Mouse (Mus musculus): ENCODE results near the gene Lrrc57. TPM values are rescaled to one million over a fixed set of nuclear protein-coding genes. Genes with fewer than 3 reads are reported as not detected.

Lrrc57 gene
- polyA plus RNA-seq, 1 experiment from 2014 or later: 30.0 TPM

- no peak overlapping the region for H3K4me3 ChIP-seq (ENCODE audit: low read depth, low read length)
- no peaks in the 10 kb centered on the region for H3K36me3 ChIP-seq (ENCODE audit: control insufficient read depth, insufficient read depth, low read length)
- no peak overlapping the region for H3K4me2 ChIP-seq (ENCODE audit: low read length)
- H3K9ac ChIP-seq (ENCODE audit: low read depth, low read length): no peak overlapping the region
- no peak overlapping the region for H3K27ac ChIP-seq (ENCODE audit: low read length)
- no peaks in the 10 kb centered on the region for H3K4me1 ChIP-seq (ENCODE audit: control insufficient read depth, insufficient read depth, low read length)
- ATAC-seq: no peak
- no peaks in the 10 kb centered on the region for H3K9me3 ChIP-seq (replicated peaks; ENCODE audit: control insufficient read depth, low read length, poor library complexity, severe bottlenecking)
- no peaks in the 10 kb centered on the region for H3K27me3 ChIP-seq (ENCODE audit: control insufficient read depth, insufficient read depth, low read depth, low read length)
- 91% methylated on average over 8 of the region's 8 CpGs for WGBS
Observed at GRCm38 (mm10) chr2:120640835-120641234, 31.5 kb upstream of the Lrrc57 start.

GRCm38 (mm10) chr2:120631957-120632356 lies 22.6 kb upstream of the Lrrc57 start:
- no peaks in the 10 kb centered on the region for H3K27me3 ChIP-seq (ENCODE audit: control insufficient read depth, insufficient read depth, low read depth, low read length)
- peaks cover 11% of the 10 kb centered on the region; the same call in 1 of the 2 replicates for H3K4me1 ChIP-seq (ENCODE audit: control insufficient read depth, insufficient read depth, low read length)
- H3K36me3 ChIP-seq (ENCODE audit: control insufficient read depth, insufficient read depth, low read length): no peaks in the 10 kb centered on the region
- no peak overlapping the region for H3K4me2 ChIP-seq (ENCODE audit: low read length)
- ATAC-seq: no peak
- WGBS: 87% methylated on average over 4 of the region's 4 CpGs
- H3K9ac ChIP-seq (ENCODE audit: low read depth, low read length): no peak overlapping the region
- no peaks in the 10 kb centered on the region for H3K9me3 ChIP-seq (replicated peaks; ENCODE audit: control insufficient read depth, low read length, poor library complexity, severe bottlenecking)
- no peak overlapping the region for H3K4me3 ChIP-seq (ENCODE audit: low read depth, low read length)
- no peak overlapping the region for H3K27ac ChIP-seq (ENCODE audit: low read length)

- no peaks in the 10 kb centered on the region for H3K9me3 ChIP-seq (replicated peaks; ENCODE audit: control insufficient read depth, low read length, poor library complexity, severe bottlenecking)
- H3K36me3 ChIP-seq (ENCODE audit: control insufficient read depth, insufficient read depth, low read length): no peaks in the 10 kb centered on the region
- no peak overlapping the region for H3K9ac ChIP-seq (ENCODE audit: low read depth, low read length)
- H3K4me3 ChIP-seq (ENCODE audit: low read depth, low read length): no peak overlapping the region
- peaks cover 11% of the 10 kb centered on the region; the same call in 1 of the 2 replicates for H3K4me1 ChIP-seq (ENCODE audit: control insufficient read depth, insufficient read depth, low read length)
- H3K27me3 ChIP-seq (ENCODE audit: control insufficient read depth, insufficient read depth, low read depth, low read length): no peaks in the 10 kb centered on the region
- WGBS: 93% methylated on average over 2 of the region's 2 CpGs
- no peak overlapping the region for H3K27ac ChIP-seq (ENCODE audit: low read length)
- H3K4me2 ChIP-seq (ENCODE audit: low read length): no peak overlapping the region
- ATAC-seq: no peak
Observed at GRCm38 (mm10) chr2:120631521-120631920, 22.2 kb upstream of the Lrrc57 start.

- WGBS: 84% methylated on average over 2 of the region's 2 CpGs
- H3K4me2 ChIP-seq (ENCODE audit: low read length): no peak overlapping the region
- no peak overlapping the region for H3K27ac ChIP-seq (ENCODE audit: low read length)
Observed at GRCm38 (mm10) chr2:120630655-120631054, 21.3 kb upstream of the Lrrc57 start.

GRCm38 (mm10) chr2:120630246-120630645 lies 20.9 kb upstream of the Lrrc57 start:
- Histone ChIP-seq H3K36me3 (ENCODE audit: control insufficient read depth, insufficient read depth, low read length) (no peaks in the 10 kb centered on the region), H3K4me1 (ENCODE audit: control insufficient read depth, insufficient read depth, low read length) (peaks cover 11% of the 10 kb centered on the region; the same call in 1 of the 2 replicates), H3K4me3 (ENCODE audit: low read depth, low read length) (no peak overlapping the region), H3K9ac (ENCODE audit: low read depth, low read length) (no peak overlapping the region), H3K9me3 (replicated peaks; ENCODE audit: control insufficient read depth, low read length, poor library complexity, severe bottlenecking) (no peaks in the 10 kb centered on the region), H3K27me3 (ENCODE audit: control insufficient read depth, insufficient read depth, low read depth, low read length) (no peaks in the 10 kb centered on the region), H3K4me2 (ENCODE audit: low read length) (peak overlapping the region; percentile 83; the same call in 1 of the 2 replicates), H3K27ac (ENCODE audit: low read length) (no peak overlapping the region)
- 87% methylated on average over 2 of the region's 2 CpGs for WGBS
- ATAC-seq: no peak

More at GRCm38 (mm10) chr2:120630655-120631054, 21.3 kb upstream of the Lrrc57 start:
- no peaks in the 10 kb centered on the region for H3K27me3 ChIP-seq (ENCODE audit: control insufficient read depth, insufficient read depth, low read depth, low read length)
- H3K4me3 ChIP-seq (ENCODE audit: low read depth, low read length): no peak overlapping the region
- H3K9ac ChIP-seq (ENCODE audit: low read depth, low read length): no peak overlapping the region
- H3K36me3 ChIP-seq (ENCODE audit: control insufficient read depth, insufficient read depth, low read length): no peaks in the 10 kb centered on the region
- ATAC-seq: no peak
- peaks cover 11% of the 10 kb centered on the region; the same call in 1 of the 2 replicates for H3K4me1 ChIP-seq (ENCODE audit: control insufficient read depth, insufficient read depth, low read length)
- no peaks in the 10 kb centered on the region for H3K9me3 ChIP-seq (replicated peaks; ENCODE audit: control insufficient read depth, low read length, poor library complexity, severe bottlenecking)

- peak; percentile 100 for ATAC-seq
- Histone ChIP-seq H3K27me3 (ENCODE audit: control insufficient read depth, insufficient read depth, low read depth, low read length) (no peaks in the 10 kb centered on the region), H3K4me2 (ENCODE audit: low read length) (peak within 1 kb of the TSS; percentile 83), H3K9me3 (replicated peaks; ENCODE audit: control insufficient read depth, low read length, poor library complexity, severe bottlenecking) (no peaks in the 10 kb centered on the region), H3K36me3 (ENCODE audit: control insufficient read depth, insufficient read depth, low read length) (no peaks in the 10 kb centered on the region), H3K4me3 (ENCODE audit: low read depth, low read length) (peak within 1 kb of the TSS; percentile 68), H3K9ac (ENCODE audit: low read depth, low read length) (peak within 1 kb of the TSS; percentile 78), H3K4me1 (ENCODE audit: control insufficient read depth, insufficient read depth, low read length) (peaks cover 11% of the 10 kb centered on the region; the same call in 1 of the 2 replicates), H3K27ac (ENCODE audit: low read length) (peak within 1 kb of the TSS; percentile 65)
- 1% methylated on average over 36 of the region's 36 CpGs for whole genome bisulfite sequencing
Observed at GRCm38 (mm10) chr2:120628886-120629735, 19.8 kb upstream of the Lrrc57 start, which contains the start of gene Stard9. Stard9 (plus strand) TSS chr2:120629121.

GRCm38 (mm10) chr2:120628076-120628865 lies 19.0 kb upstream of the Lrrc57 start:
- Histone ChIP-seq H3K4me2 (ENCODE audit: low read length) (peak overlapping the region; percentile 83), H3K4me1 (ENCODE audit: control insufficient read depth, insufficient read depth, low read length) (peaks cover 11% of the 10 kb centered on the region; the same call in 1 of the 2 replicates), H3K27ac (ENCODE audit: low read length) (peak overlapping the region; percentile 65), H3K9me3 (replicated peaks; ENCODE audit: control insufficient read depth, low read length, poor library complexity, severe bottlenecking) (no peaks in the 10 kb centered on the region), H3K36me3 (ENCODE audit: control insufficient read depth, insufficient read depth, low read length) (no peaks in the 10 kb centered on the region), H3K9ac (ENCODE audit: low read depth, low read length) (no peak overlapping the region), H3K27me3 (ENCODE audit: control insufficient read depth, insufficient read depth, low read depth, low read length) (no peaks in the 10 kb centered on the region), H3K4me3 (ENCODE audit: low read depth, low read length) (peak overlapping the region; percentile 68)
- ATAC-seq: peak; percentile 49
- WGBS: 30% methylated on average over 10 of the region's 10 CpGs

- Histone ChIP-seq H3K27me3 (ENCODE audit: control insufficient read depth, insufficient read depth, low read depth, low read length) (no peaks in the 10 kb centered on the region), H3K4me1 (ENCODE audit: control insufficient read depth, insufficient read depth, low read length) (no peaks in the 10 kb centered on the region), H3K27ac (ENCODE audit: low read length) (no peak overlapping the region), H3K9me3 (replicated peaks; ENCODE audit: control insufficient read depth, low read length, poor library complexity, severe bottlenecking) (no peaks in the 10 kb centered on the region), H3K4me3 (ENCODE audit: low read depth, low read length) (no peak overlapping the region), H3K4me2 (ENCODE audit: low read length) (no peak overlapping the region), H3K36me3 (ENCODE audit: control insufficient read depth, insufficient read depth, low read length) (peaks cover 7% of the 10 kb centered on the region), H3K9ac (ENCODE audit: low read depth, low read length) (no peak overlapping the region)
- no peak for ATAC-seq
Observed at GRCm38 (mm10) chr2:120622920-120623319, 13.6 kb upstream of the Lrrc57 start.
